Mouse (Mus musculus) intestine, embryonic 14.5 days (tissue): Measurements from ENCODE around the gene Usp24. TPM values are rescaled to one million over a fixed set of nuclear protein-coding genes. Genes with fewer than 3 reads are reported as not detected.
"Not testable (repeated sequence)": the region's sequence is repeated elsewhere in the genome, so short reads cannot be mapped to it uniquely, and the experiment has no call there.

Experiments used
- ATAC-seq: fragments of 200-750 bp; cut with Nextera tagmentation; replicated peaks from 2 replicates; pipeline ENCODE4 v1.8.0; 2017; ENCODE audit warnings: low read depth, moderate number of reproducible peaks, moderate TSS enrichment, moderate library complexity; ENCODE audit not compliant: low FRiP score, low TSS enrichment
- DNase-seq: peaks from one replicate; pipeline ENCODE4 v3.0.0-alpha.2; 2018; ENCODE audit warnings: low spot score
- H3K27ac ChIP-seq: fragments of 300-500 bp; sonication (generic); 2 replicates; pipeline ENCODE4 v1.5.1; 2014; ENCODE audit warnings: low read depth, mild to moderate bottlenecking, control low read depth
- H3K27me3 ChIP-seq: fragments of 300-500 bp; sonication (generic); replicated peaks from 2 replicates; pipeline ENCODE4 v1.6.1; 2014; ENCODE audit warnings: low read length, control low read depth; ENCODE audit not compliant: control insufficient read depth, insufficient read depth
- H3K36me3 ChIP-seq: fragments of 300-500 bp; sonication (generic); 2 replicates; pipeline ENCODE4 v1.6.1; 2014; ENCODE audit warnings: low read length, control low read depth; ENCODE audit not compliant: control insufficient read depth, insufficient read depth
- H3K4me1 ChIP-seq: fragments of 300-500 bp; sonication (generic); replicated peaks from 2 replicates; pipeline ENCODE4 v1.6.1; 2014; ENCODE audit warnings: low read length, control low read depth, mixed read lengths; ENCODE audit not compliant: control insufficient read depth, insufficient read depth
- H3K4me2 ChIP-seq: fragments of 300-500 bp; sonication (generic); 2 replicates; pipeline ENCODE4 v1.6.1; 2014; ENCODE audit warnings: low read length
- H3K4me3 ChIP-seq: fragments of 300-500 bp; sonication (generic); 2 replicates; pipeline ENCODE4 v1.5.1; 2014; ENCODE audit warnings: low read depth, low read length, control low read depth, mixed read lengths
- H3K9ac ChIP-seq: fragments of 300-500 bp; sonication (generic); 2 replicates; pipeline ENCODE4 v1.6.1; 2014; ENCODE audit warnings: mild to moderate bottlenecking, low read length
- H3K9me3 ChIP-seq: fragments of 300-500 bp; sonication (generic); 2 replicates; pipeline ENCODE4 v1.6.1; 2016; ENCODE audit warnings: low read length, control low read depth; ENCODE audit not compliant: control insufficient read depth
- WGBS: fragments of 180-500 bp; shearing (Covaris S2); extraction: QIAGEN DNeasy Blood & Tissue Kit; methylation state at CpG from one replicate; pipeline ENCODE4 v1.1.7; 2014; 5-methylcytosine and 5-hydroxymethylcytosine counted together
- polyA plus RNA-seq: library from polyadenylated mRNA; unstranded; fragments of >200 nt; fragmentation: Nextera tagmentation; extraction: Ambion mirVana; gene quantifications from 2 replicates; pipeline ENCODE4 v1.2.1, GENCODE M21; 2014

Gene Usp24
- polyA plus RNA-seq, 1 experiment from 2014 or later, result 14.0 TPM

- 86% methylated on average over 6 of the region's 6 CpGs for WGBS
- ATAC-seq, result not testable (repeated sequence)
- H3K4me1 ChIP-seq, result peaks cover 10% of the 10 kb centered on the region
Observed at GRCm38 (mm10) chr4:106329171-106329570, 13.2 kb downstream of the Usp24 start.

DNA sequence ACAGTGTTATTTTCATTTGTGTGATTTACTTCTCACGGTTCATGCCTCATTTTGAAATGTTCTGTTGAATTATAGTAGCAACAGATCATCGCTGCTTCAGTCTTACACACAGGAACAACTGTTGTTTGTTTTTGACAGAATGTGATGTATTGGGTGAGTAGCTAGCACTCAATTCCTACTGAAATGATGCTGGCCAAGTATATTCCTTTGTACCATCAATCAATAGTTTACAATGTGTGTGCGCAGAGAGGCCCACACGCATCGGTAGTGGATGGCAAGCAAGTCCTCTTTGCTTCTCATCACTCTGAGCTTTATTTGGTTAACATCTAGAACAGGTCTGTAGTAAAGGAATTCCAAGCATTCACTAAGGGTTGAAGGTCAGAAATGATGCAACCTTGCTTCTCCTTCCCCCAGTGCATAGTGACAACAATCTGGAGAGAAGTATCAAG, 14.4 kb downstream of the Usp24 start:
- DNase-seq (no peak), ATAC-seq (no peak)
- Histone ChIP-seq H3K4me3 (no peak overlapping the region), H3K4me1 (peaks cover 10% of the 10 kb centered on the region), H3K4me2 (no peak overlapping the region), H3K36me3 (no peaks in the 10 kb centered on the region), H3K9me3 (no peaks in the 10 kb centered on the region), H3K27me3 (no peaks in the 10 kb centered on the region), H3K9ac (no peak overlapping the region), H3K27ac (no peak overlapping the region)
- 31% methylated on average over 5 of the region's 5 CpGs for WGBS

More at GRCm38 (mm10) chr4:106329171-106329570, 13.2 kb downstream of the Usp24 start:
- not testable (repeated sequence) for H3K9ac ChIP-seq, H3K36me3 ChIP-seq, DNase-seq, H3K27me3 ChIP-seq, H3K9me3 ChIP-seq, H3K4me2 ChIP-seq, H3K27ac ChIP-seq, H3K4me3 ChIP-seq

DNA sequence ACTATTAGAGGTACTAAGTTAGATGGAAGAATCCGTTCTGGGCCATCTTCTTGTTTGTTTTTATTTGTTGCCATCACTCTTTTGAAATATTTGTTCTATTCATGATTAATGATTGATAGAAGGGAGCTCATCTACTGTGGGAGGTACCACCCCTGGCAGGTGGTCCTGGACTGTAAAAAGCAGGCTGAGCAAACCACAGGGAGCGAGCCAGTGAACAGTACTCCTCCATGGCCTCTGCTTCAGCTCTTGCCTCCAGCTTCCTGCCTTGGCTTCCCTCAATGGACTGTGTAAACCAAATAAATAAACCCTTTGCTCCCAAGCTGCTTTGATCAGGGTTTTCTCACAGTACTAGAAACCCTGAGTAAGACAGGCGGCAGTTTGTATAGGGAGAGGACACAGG, 17.1 kb downstream of the Usp24 start:
- no peaks in the 10 kb centered on the region for H3K27me3 ChIP-seq
- no peak overlapping the region for H3K27ac ChIP-seq
- no peaks in the 10 kb centered on the region for H3K36me3 ChIP-seq
- peaks cover 16% of the 10 kb centered on the region for H3K4me1 ChIP-seq
- H3K9me3 ChIP-seq, result no peaks in the 10 kb centered on the region
- no peak for ATAC-seq
- no peak for DNase-seq
- H3K4me3 ChIP-seq, result no peak overlapping the region
- H3K4me2 ChIP-seq, result no peak overlapping the region
- no peak overlapping the region for H3K9ac ChIP-seq
- 82% methylated on average over 3 of the region's 3 CpGs for WGBS

GRCm38 (mm10) chr4:106333584-106333983, 17.6 kb downstream of the Usp24 start:
- DNase-seq (no peak), ATAC-seq (no peak)
- WGBS, result 72% methylated on average over 2 of the region's 2 CpGs
- Histone ChIP-seq H3K4me2 (no peak overlapping the region), H3K4me3 (no peak overlapping the region), H3K9ac (no peak overlapping the region), H3K4me1 (peaks cover 16% of the 10 kb centered on the region), H3K27ac (no peak overlapping the region), H3K27me3 (no peaks in the 10 kb centered on the region), H3K36me3 (no peaks in the 10 kb centered on the region), H3K9me3 (no peaks in the 10 kb centered on the region)

- Histone ChIP-seq H3K4me1 (peaks cover 11% of the 10 kb centered on the region; the same call in 1 of the 2 replicates), H3K9ac (no peak overlapping the region), H3K4me3 (no peak overlapping the region), H3K9me3 (no peaks in the 10 kb centered on the region), H3K36me3 (no peaks in the 10 kb centered on the region), H3K27me3 (no peaks in the 10 kb centered on the region), H3K27ac (no peak overlapping the region), H3K4me2 (no peak overlapping the region)
- 95% methylated on average over 1 of the region's 1 CpGs for WGBS
- ATAC-seq (no peak), DNase-seq (no peak)
Observed at GRCm38 (mm10) chr4:106335858-106336257, 19.8 kb downstream of the Usp24 start.

- Histone ChIP-seq H3K27ac (no peak overlapping the region), H3K36me3 (peaks cover 63% of the 10 kb centered on the region), H3K4me2 (no peak overlapping the region), H3K4me3 (no peak overlapping the region), H3K27me3 (no peaks in the 10 kb centered on the region), H3K4me1 (no peaks in the 10 kb centered on the region), H3K9ac (no peak overlapping the region), H3K9me3 (no peaks in the 10 kb centered on the region)
- ATAC-seq (no peak), DNase-seq (no peak)
- WGBS, result 93% methylated on average over 1 of the region's 1 CpGs
Observed at GRCm38 (mm10) chr4:106347664-106348063, 31.7 kb downstream of the Usp24 start.

DNA sequence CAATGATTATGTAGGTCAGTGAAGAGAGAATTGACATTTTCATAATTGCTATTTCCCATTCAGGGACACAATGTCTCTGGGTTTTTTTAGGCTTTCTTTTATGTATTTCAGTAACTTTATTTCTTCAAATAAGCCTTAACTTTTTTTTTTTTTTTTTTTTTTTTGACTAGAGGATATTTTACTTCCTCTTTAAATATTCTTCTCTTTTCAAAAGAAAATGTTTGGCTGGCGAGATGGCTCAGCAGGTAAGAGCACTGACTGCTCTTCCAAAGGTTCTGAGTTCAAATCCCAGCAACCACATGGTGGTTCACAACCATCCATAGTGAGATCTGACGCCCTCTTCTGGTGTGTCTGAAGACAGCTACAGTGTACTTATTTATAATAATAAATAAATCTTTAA, 39.0 kb downstream of the Usp24 start:
- peaks cover 68% of the 10 kb centered on the region for H3K36me3 ChIP-seq
- 95% methylated on average over 2 of the region's 2 CpGs for WGBS
- not testable (repeated sequence) for H3K9ac ChIP-seq

GRCm38 (mm10) chr4:106370013-106370412, 54.0 kb downstream of the Usp24 start:
- DNase-seq, result no peak
- WGBS, result 83% methylated on average over 6 of the region's 6 CpGs
- H3K4me3 ChIP-seq, result no peak overlapping the region

More for the DNA sequence above, 39.0 kb downstream of the Usp24 start:
- H3K4me2 ChIP-seq, H3K27me3 ChIP-seq, ATAC-seq, DNase-seq, H3K27ac ChIP-seq, H3K4me3 ChIP-seq, H3K4me1 ChIP-seq, H3K9me3 ChIP-seq: not testable (repeated sequence)

DNA sequence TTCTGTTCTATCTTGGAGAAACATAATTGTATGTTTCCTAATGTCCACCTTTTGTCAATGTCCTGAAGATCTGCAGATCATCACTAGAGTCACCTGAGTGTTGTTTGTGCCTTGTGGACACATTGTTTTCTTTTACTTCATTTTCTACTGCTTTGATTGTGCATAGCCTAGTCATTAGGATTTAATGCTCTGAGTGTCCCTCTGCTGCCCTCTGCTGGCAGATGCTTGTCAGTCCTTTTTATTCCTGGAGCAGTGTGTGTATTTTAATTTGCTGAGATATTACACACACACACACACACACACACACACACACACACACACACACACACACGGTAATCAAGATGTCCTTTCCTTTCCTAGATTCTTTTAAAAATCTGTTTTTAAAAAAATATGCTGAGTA, 59.8 kb downstream of the Usp24 start:
- 56% methylated on average over 1 of the region's 1 CpGs for WGBS
- no peaks in the 10 kb centered on the region for H3K4me1 ChIP-seq
- no peaks in the 10 kb centered on the region for H3K27me3 ChIP-seq
- no peak for ATAC-seq
- H3K4me3 ChIP-seq, result no peak overlapping the region
- H3K27ac ChIP-seq, result no peak overlapping the region
- DNase-seq, result peak; percentile 92
- no peak overlapping the region for H3K4me2 ChIP-seq
- H3K9me3 ChIP-seq, result no peaks in the 10 kb centered on the region
- no peak overlapping the region for H3K9ac ChIP-seq
- H3K36me3 ChIP-seq, result peaks cover 80% of the 10 kb centered on the region

More at GRCm38 (mm10) chr4:106370013-106370412, 54.0 kb downstream of the Usp24 start:
- Histone ChIP-seq H3K4me1 (no peaks in the 10 kb centered on the region), H3K27me3 (no peaks in the 10 kb centered on the region), H3K9me3 (no peaks in the 10 kb centered on the region), H3K4me2 (no peak overlapping the region), H3K9ac (no peak overlapping the region), H3K27ac (no peak overlapping the region), H3K36me3 (peaks cover 86% of the 10 kb centered on the region)
- ATAC-seq, result no peak
